Mouse (Mus musculus) erythroblast, embryonic 14.5 days (primary cell): ENCODE results near the gene Trp53i11.

ENCODE experiments used
- GATA1 ChIP-seq: IDR thresholded peaks from 2 replicates; pipeline ENCODE4 v1.6.1; 2012; ENCODE audit warnings: low read length, inconsistent platforms, mixed read lengths
- TAL1 ChIP-seq: IDR thresholded peaks from 3 replicates; pipeline ENCODE4 v1.6.1; 2012; ENCODE audit warnings: low read length, inconsistent platforms, mixed read lengths

DNA sequence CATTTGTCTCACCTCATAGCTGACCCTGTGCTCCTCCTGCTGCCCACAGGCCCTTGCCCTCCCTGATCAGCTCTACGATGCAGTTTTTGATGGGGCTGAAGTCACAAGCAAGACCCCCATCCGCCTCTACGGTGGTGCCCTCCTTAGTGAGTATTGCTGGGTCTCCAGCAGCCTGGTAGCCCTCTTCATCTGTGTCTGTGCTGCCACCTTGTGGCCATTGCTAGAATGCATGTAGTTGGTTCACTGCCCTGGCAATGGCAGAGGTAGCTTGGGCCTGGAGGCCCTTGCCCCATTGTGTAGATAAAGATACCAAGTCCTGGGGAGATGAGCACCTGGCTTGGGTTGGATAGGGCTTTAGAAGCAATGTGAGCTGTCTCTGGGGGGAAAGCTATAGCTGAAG lies 11.5 kb downstream of the Trp53i11 start:
- TF ChIP-seq GATA1, result no peak
- TF ChIP-seq TAL1, result no peak
